Comparison of ENCODE assay signal across 10 mouse cellular contexts in the genomic region with DNA sequence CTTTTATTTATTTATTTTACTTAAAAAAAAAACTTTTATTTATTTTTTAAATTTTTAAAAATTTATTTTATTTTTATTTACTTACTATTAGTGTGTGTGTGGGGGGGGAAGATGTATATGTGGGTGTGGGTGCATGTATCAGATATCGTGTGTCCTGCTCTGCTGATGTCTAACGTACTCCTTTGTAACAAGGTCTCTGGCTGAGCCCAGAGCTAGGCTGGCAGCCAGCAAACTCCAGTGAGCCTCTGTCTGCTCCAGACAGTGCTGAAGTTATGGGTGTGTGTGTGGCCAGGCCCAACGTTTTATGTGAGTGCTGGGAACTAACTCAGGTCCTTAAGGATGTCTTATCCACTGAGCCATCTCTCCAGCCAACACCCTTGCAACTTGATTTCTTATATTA. TPM values are rescaled to one million over a fixed set of nuclear protein-coding genes. Genes with fewer than 3 reads are reported as not detected.
DNase-seq lines count a peak whose midpoint lies in the region; ATAC-seq and TF ChIP-seq lines count a peak whose summit lies in the region.
"Had no signal": no experiment of that assay in that cellular context is flagged by ENCODE, and none has a peak within 500 bp of the region (broad histone marks: within the 10 kb centered on the region; RNA-seq: fewer than 3 reads in every experiment).

No protein-coding gene starts in this region.

- no peak for TF ChIP-seq POLR2A in spleen, adult 2 months (IDR thresholded peaks at IDR 0.05; ENCODE audit: low read depth, low read length)

- no peak overlapping the region for H3K4me3 ChIP-seq in kidney, embryonic 16.5 days (ENCODE audit: low read length)
- peak overlapping the region; percentile 32; the same call in 1 of the 2 replicates for H3K4me3 ChIP-seq in spleen, adult 2 months (ENCODE audit: extremely low read depth, insufficient read depth, insufficient read length)
- H3K4me3 ChIP-seq: embryonic facial prominence, embryonic 13.5 days; neural tube, embryonic 12.5 days had no signal

- no peak for DNase-seq in kidney, postnatal 25 days
- no peak for DNase-seq in spleen, adult 2 months (ENCODE audit: low read depth in 1 of 2, low spot score in 2 of 2)
- DNase-seq in spleen, postnatal 10 days (ENCODE audit: low spot score in 2 of 2): no peak
- DNase-seq in liver: peak; percentile 14
- DNase-seq in adrenal gland, adult 2 months: no peak
- DNase-seq in gastrocnemius, postnatal 25 days: no peak

- H3K9me3 ChIP-seq in kidney, embryonic 16.5 days (ENCODE audit: low read length): no peaks in the 10 kb centered on the region
- H3K9me3 ChIP-seq: embryonic facial prominence, embryonic 13.5 days; neural tube, embryonic 12.5 days had no signal

- H3K4me1 ChIP-seq in kidney, embryonic 16.5 days (ENCODE audit: insufficient read depth, low read length): no peaks in the 10 kb centered on the region
- peaks cover 18% of the 10 kb centered on the region; the same call in 1 of the 2 replicates for H3K4me1 ChIP-seq in spleen, adult 2 months (ENCODE audit: control insufficient read depth, insufficient read depth, insufficient read length)
- H3K4me1 ChIP-seq: embryonic facial prominence, embryonic 13.5 days had no signal

- H3K36me3 ChIP-seq in kidney, embryonic 16.5 days (ENCODE audit: insufficient read depth, low read length): no peaks in the 10 kb centered on the region
- peaks cover 15% of the 10 kb centered on the region for H3K36me3 ChIP-seq in spleen, adult 2 months (ENCODE audit: control insufficient read depth, insufficient read depth, low read length)
- H3K36me3 ChIP-seq: embryonic facial prominence, embryonic 13.5 days; neural tube, embryonic 12.5 days had no signal

- TF ChIP-seq CTCF in spleen, adult 2 months (IDR thresholded peaks at IDR 0.05; ENCODE audit: extremely low read depth, insufficient read depth, insufficient read length, insufficient replicate concordance): no peak

- WGBS in kidney, embryonic 16.5 days: 51% methylated on average over 3 of the region's 3 CpGs
- WGBS in spleen, adult 2 months: 66% methylated on average over 3 of the region's 3 CpGs

- no peaks in the 10 kb centered on the region for H3K27me3 ChIP-seq in kidney, embryonic 16.5 days (ENCODE audit: insufficient read depth, low read length)
- H3K27me3 ChIP-seq in spleen, adult 2 months (ENCODE audit: control insufficient read depth, insufficient read depth, low read length): no peaks in the 10 kb centered on the region
- H3K27me3 ChIP-seq: embryonic facial prominence, embryonic 13.5 days; neural tube, embryonic 12.5 days had no signal

- H3K4me2 ChIP-seq in kidney, embryonic 16.5 days (replicated peaks; ENCODE audit: low read depth, low read length): no peak overlapping the region
- H3K4me2 ChIP-seq: embryonic facial prominence, embryonic 13.5 days; neural tube, embryonic 12.5 days had no signal

- no peak for ATAC-seq in kidney, embryonic 16.5 days (ENCODE audit: low FRiP score, low TSS enrichment)
- ATAC-seq: intestine, postnatal 0 days had no signal

- peak overlapping the region; percentile 4; the same call in 1 of the 2 replicates for H3K27ac ChIP-seq in kidney, embryonic 16.5 days (ENCODE audit: low read length)
- peak overlapping the region; percentile 85 for H3K27ac ChIP-seq in spleen, adult 2 months (ENCODE audit: insufficient read depth, low read length)
- H3K27ac ChIP-seq: embryonic facial prominence, embryonic 13.5 days; neural tube, embryonic 12.5 days had no signal

- no peak overlapping the region for H3K9ac ChIP-seq in kidney, embryonic 16.5 days (replicated peaks; ENCODE audit: low read length)
- H3K9ac ChIP-seq: embryonic facial prominence, embryonic 13.5 days had no signal

RNA-seq across cellular contexts. Expression of gene Fuca1, which starts 8.4 kb away (rescaled TPM):
- 89.1 and 89.4 TPM in 2 replicates for polyA plus RNA-seq in kidney, embryonic 16.5 days (2015; fragmentation: Nextera tagmentation; extraction: Ambion mirVana)
- 45.7 TPM in 2 replicates for polyA plus RNA-seq in spleen, adult 2 months (2012; rRNA removed)
- total RNA-seq in adrenal gland, adult 2 months (2021): 10 to 100 TPM; 82.7 to 86.3 TPM
- polyA plus RNA-seq in adrenal gland, adult 2 months (2012; rRNA removed): 31.8 and 35.2 TPM in 2 replicates
- 10 to 100 TPM; 18.9 to 21.7 TPM for total RNA-seq in gastrocnemius, postnatal 25 days (2021)

RNA-seq across cellular contexts. Expression of gene Cnr2, which starts 17.0 kb away (rescaled TPM):
- polyA plus RNA-seq in kidney, embryonic 16.5 days (2015; fragmentation: Nextera tagmentation; extraction: Ambion mirVana): 1.0 and 1.1 TPM in 2 replicates
- polyA plus RNA-seq in spleen, adult 2 months (2012; rRNA removed): 44.8 and 47.2 TPM in 2 replicates
- 1 to 10 TPM in 1 of 2 experiments, under 1 TPM in 1; 0.92 to 2.5 TPM for total RNA-seq in adrenal gland, adult 2 months (2021)
- polyA plus RNA-seq in adrenal gland, adult 2 months (2012; rRNA removed): 1.8 and 2.1 TPM in 2 replicates
- under 1 TPM; 0.08 to 0.10 TPM for total RNA-seq in gastrocnemius, postnatal 25 days (2021)

RNA-seq across cellular contexts. Expression of gene Hmgcl, which starts 34.1 kb away (rescaled TPM):
- polyA plus RNA-seq in kidney, embryonic 16.5 days (2015; fragmentation: Nextera tagmentation; extraction: Ambion mirVana): 86.5 and 93.2 TPM in 2 replicates
- polyA plus RNA-seq in spleen, adult 2 months (2012; rRNA removed): 27.9 and 32.4 TPM in 2 replicates
- total RNA-seq in adrenal gland, adult 2 months (2021): 10 to 100 TPM; 42.7 to 71.0 TPM
- 33.9 and 35.3 TPM in 2 replicates for polyA plus RNA-seq in adrenal gland, adult 2 months (2012; rRNA removed)
- 10 to 100 TPM; 41.5 to 42.3 TPM for total RNA-seq in gastrocnemius, postnatal 25 days (2021)

RNA-seq across cellular contexts. Expression of gene Pnrc2, which starts 38.5 kb away (rescaled TPM):
- 211 and 212 TPM in 2 replicates for polyA plus RNA-seq in kidney, embryonic 16.5 days (2015; fragmentation: Nextera tagmentation; extraction: Ambion mirVana)
- 12.2 and 14.7 TPM in 2 replicates for polyA plus RNA-seq in spleen, adult 2 months (2012; rRNA removed)
- 100 to 1,000 TPM in 1 of 2 experiments, 10 to 100 TPM in 1; 99.4 to 128 TPM for total RNA-seq in adrenal gland, adult 2 months (2021)
- polyA plus RNA-seq in adrenal gland, adult 2 months (2012; rRNA removed): 5.5 and 8.6 TPM in 2 replicates
- 10 to 100 TPM; 25.7 to 36.4 TPM for total RNA-seq in gastrocnemius, postnatal 25 days (2021)

RNA-seq across cellular contexts. Expression of gene Gale, which starts 51.4 kb away (rescaled TPM):
- 40.6 and 40.7 TPM in 2 replicates for polyA plus RNA-seq in kidney, embryonic 16.5 days (2015; fragmentation: Nextera tagmentation; extraction: Ambion mirVana)
- polyA plus RNA-seq in spleen, adult 2 months (2012; rRNA removed): 10.6 and 13.8 TPM in 2 replicates
- 10 to 100 TPM; 15.5 to 24.8 TPM for total RNA-seq in adrenal gland, adult 2 months (2021)
- 22.9 and 33.3 TPM in 2 replicates for polyA plus RNA-seq in adrenal gland, adult 2 months (2012; rRNA removed)
- total RNA-seq in gastrocnemius, postnatal 25 days (2021): 1 to 10 TPM in 1 of 2 experiments, under 1 TPM in 1; 0.72 to 1.5 TPM

Comparison
In these comparisons a context has a peak if more than half of its experiments do, and no peak if none do; other contexts are left out.
1. RNA of gene Cnr2, which starts 17.0 kb away (polyA plus RNA-seq): 44.8 to 47.2 TPM in spleen, adult 2 months; 1.8 to 2.1 TPM in adrenal gland, adult 2 months and 1.0 to 1.1 TPM in kidney, embryonic 16.5 days; every median in the first group is over 10 times any median in the second.